Mouse (Mus musculus) adipose tissue, adult 10 weeks (tissue): ENCODE data around the gene Arhgap35. TPM values are rescaled to one million over a fixed set of nuclear protein-coding genes. Genes with fewer than 3 reads are reported as not detected.

Source experiments
- polyA plus RNA-seq: library from polyadenylated mRNA; stranded (reverse); fragments of 350-450 nt; fragmentation: Illumina TruSeq; extraction: RNeasy Lipid Tissue Mini Kit (QIAGEN cat#74804); gene quantifications from one replicate; pipeline ENCODE4 v1.2.3, GENCODE M21; 2014; ENCODE audit warnings: low read depth, low replicate concordance

Gene Arhgap35
- 19.0 TPM for polyA plus RNA-seq

GRCm38 (mm10) chr7:16614888-16615715 lies at the start of gene Arhgap35:
Arhgap35 (minus strand) TSS chr7:16614993.

DNA sequence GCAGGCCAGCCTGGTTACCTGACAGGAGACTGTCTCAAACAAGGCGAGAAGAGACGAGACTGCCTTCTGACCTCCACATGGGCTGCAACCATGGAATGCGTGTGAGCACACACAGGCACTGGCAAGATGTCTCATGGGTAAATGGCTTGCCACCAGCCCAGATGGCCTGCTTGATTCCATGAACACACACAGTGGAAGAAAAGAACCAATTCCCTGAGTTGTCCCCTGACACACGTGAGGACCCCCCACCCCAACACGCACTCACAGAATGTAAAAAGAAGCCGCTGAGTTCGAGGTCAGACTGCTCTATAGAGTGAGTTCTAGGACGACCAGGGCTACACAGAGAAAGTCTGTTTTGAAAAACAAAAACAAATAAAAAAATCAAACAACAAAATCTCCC lies 137.2 kb downstream of the Arhgap35 start, which contains the start of gene Npas1:
Gene Npas1 (minus strand): TSS at position 101 of the 400 bp plus-strand sequence.

DNA sequence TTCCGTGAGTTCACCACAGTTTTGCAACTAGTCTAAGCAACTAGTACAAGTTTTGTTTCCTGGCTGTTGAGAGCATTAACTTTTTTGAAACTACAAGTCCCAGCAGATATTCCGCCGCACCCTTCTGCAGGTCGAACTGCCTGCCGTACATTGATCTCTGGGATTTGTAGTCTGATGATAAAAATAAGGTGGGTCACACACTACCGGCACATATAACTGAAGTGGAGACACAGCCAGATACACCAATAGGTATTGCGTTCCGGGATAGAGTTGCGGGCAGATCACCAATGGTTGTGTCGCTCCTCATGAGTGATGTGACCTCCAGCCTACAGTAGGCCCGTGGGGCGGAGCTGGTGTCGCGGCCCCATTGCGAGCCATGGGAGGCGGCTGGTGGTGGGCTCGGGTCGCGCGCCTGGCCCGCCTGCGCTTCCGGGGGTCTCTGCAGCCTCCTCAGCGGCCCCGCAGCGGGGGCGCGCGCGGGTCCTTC lies 162.2 kb downstream of the Arhgap35 start, which contains the start of gene Tmem160:
Gene Tmem160 (plus strand): TSS at position 193 of the 487 bp plus-strand sequence.

Other genes starting within 250 kb of the Arhgap35 start
- gene Sae1, start 227.2 kb downstream of the Arhgap35 start, polyA plus RNA-seq = 63.5 TPM
- 28.5 TPM for gene Zc3h4, start 214.1 kb downstream of the Arhgap35 start, polyA plus RNA-seq
- gene Tmem160, start 162.2 kb downstream of the Arhgap35 start, polyA plus RNA-seq = 36.6 TPM
- gene Npas1, start 137.3 kb downstream of the Arhgap35 start, polyA plus RNA-seq = not detected
- not detected for gene Ceacam15, start 60.7 kb upstream of the Arhgap35 start, polyA plus RNA-seq
- gene Ceacam9, start 106.9 kb upstream of the Arhgap35 start, polyA plus RNA-seq = 0.30 TPM
- 156 TPM for gene Ap2s1, start 123.4 kb upstream of the Arhgap35 start, polyA plus RNA-seq
- 638 TPM for gene Slc1a5, start 166.3 kb upstream of the Arhgap35 start, polyA plus RNA-seq
- 61.2 TPM for gene Strn4, start 200.9 kb upstream of the Arhgap35 start, polyA plus RNA-seq
- gene Fkrp, start 201.7 kb upstream of the Arhgap35 start, polyA plus RNA-seq = 19.1 TPM
- 22.1 TPM for gene Prkd2, start 227.9 kb upstream of the Arhgap35 start, polyA plus RNA-seq